Mouse (Mus musculus) retina, embryonic 14.5 days (tissue): Measurements from ENCODE around the gene Plxdc1.

ENCODE experiments used
- DNase-seq: peaks from one replicate; pipeline ENCODE4 v3.0.0-alpha.2; 2015; ENCODE audit warnings: low spot score

The Plxdc1 gene

DNA sequence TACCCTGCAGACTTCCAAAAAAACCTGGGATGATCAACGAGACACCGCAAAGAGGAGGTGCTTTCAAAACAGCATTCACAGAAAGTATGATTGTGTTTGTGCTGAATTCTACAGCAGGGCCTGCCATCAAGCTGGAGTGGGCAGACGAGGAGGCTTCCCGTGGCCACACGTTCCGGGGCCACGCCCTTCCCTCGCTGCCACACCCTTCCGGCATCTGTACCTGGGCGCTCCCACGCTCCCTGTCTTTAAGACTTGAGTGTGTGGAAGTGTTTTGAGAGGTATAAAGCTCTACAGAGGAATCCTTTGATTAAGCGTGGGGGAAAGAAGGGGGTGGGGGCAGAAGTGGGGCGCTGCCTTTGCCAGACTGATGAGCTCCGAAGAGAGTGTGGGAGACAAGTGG lies 73.1 kb downstream of the Plxdc1 start:
- DNase-seq = no peak

GRCm38 (mm10) chr11:97908634-97909348 lies 77.5 kb downstream of the Plxdc1 start:
- DNase-seq = no peak

DNA sequence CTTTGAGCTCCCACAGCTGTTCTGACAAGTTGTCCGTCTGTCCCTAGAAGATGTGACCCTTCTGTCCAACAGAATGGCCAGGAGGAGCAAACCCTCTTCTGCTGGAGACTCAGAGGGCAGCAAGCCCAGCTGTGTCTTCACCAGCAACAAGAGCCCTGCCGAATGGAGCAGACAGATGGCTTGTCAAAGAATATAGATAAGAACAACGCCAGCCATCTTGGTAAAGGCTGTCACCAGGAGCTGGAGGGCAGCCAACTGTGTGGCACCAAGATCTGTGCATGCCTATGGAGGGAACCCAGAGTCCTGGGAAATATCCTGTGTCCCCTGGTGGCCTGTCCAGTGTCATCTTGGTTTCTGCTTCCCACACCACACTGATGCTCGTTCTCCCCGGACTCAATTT lies 78.3 kb downstream of the Plxdc1 start:
- DNase-seq = no peak

- DNase-seq = no peak
These were observed 79.3 kb downstream of the Plxdc1 start for GRCm38 (mm10) chr11:97906905-97907304.

- no peak for DNase-seq
These were observed 80.3 kb downstream of the Plxdc1 start for GRCm38 (mm10) chr11:97905941-97906340.

- no peak for DNase-seq
These were observed 80.7 kb downstream of the Plxdc1 start for GRCm38 (mm10) chr11:97905540-97905939.

GRCm38 (mm10) chr11:97904801-97905200 lies 81.4 kb downstream of the Plxdc1 start:
- DNase-seq = no peak

DNA sequence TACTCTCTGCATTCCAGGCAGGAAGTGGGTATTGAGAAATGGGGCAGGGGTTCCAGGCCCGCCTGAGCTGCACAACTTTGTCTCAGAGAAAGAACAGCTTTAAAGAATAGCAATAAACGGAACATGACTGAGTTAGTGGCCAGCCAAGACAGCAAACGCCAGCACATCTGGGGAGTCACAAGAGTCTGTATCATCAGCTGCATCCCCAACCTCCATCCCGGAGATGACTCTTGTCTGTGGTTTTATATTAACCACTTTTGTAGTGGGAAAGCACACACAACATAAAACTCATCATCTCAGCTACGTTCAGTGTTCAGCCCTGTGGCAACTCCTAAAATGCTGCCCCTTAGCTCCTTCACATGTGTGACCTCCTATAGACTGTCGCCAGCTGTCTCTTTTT lies 84.4 kb downstream of the Plxdc1 start:
- DNase-seq = no peak

- DNase-seq = peak; percentile 96
These were observed 86.4 kb downstream of the Plxdc1 start for GRCm38 (mm10) chr11:97899822-97900221.

GRCm38 (mm10) chr11:97897568-97898185 lies 88.6 kb downstream of the Plxdc1 start:
- DNase-seq = no peak

- no peak for DNase-seq
These were observed 89.6 kb downstream of the Plxdc1 start for GRCm38 (mm10) chr11:97896655-97897054.

- DNase-seq = no peak
These were observed 94.4 kb downstream of the Plxdc1 start for GRCm38 (mm10) chr11:97891821-97892220.

DNA sequence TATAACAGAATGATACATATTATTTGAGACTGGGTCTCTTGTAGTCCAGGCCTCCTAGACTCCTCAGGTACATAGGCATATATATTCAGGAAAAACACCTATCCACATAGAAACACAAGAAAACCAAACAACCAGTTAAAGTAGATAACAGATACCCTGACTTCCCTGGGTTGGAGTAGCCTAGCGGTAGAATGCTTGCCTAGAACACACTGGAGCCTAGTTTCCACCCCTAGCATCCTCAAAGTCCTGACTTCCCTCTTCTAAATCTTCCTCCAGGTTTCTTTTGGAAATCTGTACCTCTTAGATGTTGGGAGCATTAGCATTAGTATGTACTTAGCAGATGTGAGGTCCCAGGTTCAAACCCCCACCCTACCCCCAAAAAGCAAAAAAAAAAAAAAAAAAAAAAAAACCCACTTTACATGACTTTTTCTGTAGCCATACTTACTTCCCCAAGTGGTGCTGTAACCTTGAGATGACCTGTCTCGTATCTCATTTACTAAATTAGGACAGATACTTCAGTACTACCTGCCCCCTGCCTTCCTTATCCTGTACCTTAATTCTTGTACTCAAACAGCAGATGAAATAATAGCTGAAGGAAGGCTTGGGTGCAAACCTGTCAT lies 100.8 kb downstream of the Plxdc1 start:
- DNase-seq = no peak

GRCm38 (mm10) chr11:97884601-97885185 lies 101.6 kb downstream of the Plxdc1 start:
- peak; percentile 20 for DNase-seq

- peak; percentile 99 for DNase-seq
These were observed 102.2 kb downstream of the Plxdc1 start, which contains the start of gene Fbxo47 for GRCm38 (mm10) chr11:97883918-97884600. Gene Fbxo47, minus strand, starts transcription at chr11:97884154.

DNA sequence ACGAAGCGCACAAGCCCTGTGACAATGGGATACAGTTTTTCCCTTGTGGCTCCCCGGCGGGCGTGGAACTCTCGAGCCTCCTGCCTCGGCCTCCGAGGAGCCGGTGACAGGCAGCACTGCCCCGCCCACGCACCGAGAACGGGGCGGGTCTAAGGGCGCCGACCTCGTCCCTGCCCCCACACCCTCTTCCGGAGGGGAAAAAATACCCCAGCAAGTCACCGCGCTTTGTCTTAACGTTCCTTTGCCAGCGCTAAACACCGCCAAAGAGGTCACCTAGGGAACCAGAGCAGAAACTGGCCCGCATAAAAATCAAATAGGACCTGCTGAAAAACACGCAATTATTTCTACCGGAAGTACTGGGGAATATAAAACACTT lies 102.7 kb downstream of the Plxdc1 start:
- peak; percentile 82 for DNase-seq

DNA sequence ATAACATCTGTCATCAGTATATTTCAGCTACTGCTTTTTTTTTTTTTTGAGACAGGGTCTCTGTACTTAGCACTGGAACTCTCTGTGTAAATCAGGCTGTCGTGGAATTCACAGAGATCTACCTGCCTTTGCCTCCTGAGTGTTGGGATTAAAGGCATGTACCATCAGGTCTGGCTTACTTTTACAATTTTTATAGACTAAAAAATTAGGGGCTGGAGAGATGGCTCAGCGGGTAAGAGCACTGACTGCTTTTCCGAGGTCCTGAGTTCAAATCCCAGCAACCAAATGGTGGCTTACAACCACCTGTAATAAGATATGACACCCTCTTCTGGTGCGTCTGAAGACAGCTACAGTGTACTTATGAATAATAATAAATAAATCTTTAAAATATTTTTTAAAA lies 105.9 kb downstream of the Plxdc1 start:
- DNase-seq = no peak

DNA sequence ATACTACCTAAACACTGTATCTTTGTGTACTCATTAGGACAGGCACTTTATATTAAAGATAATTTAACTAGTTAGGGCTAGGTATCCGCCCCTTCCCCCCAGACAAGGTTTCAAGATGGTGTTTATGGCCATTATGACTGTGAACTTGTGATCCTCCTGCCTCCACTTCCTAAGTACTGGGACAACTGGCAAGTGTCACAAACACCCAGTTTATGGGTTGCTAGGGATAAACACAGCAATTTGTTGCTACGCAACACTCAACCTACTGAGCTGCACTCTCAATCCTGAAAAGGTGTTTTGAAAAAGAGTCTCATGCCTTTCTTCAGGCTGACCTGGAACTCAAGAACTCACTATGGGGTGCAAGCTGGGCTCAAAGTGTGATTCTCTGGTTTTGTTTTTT lies 108.9 kb downstream of the Plxdc1 start:
- no peak for DNase-seq

- DNase-seq = no peak
These were observed 111.8 kb downstream of the Plxdc1 start for GRCm38 (mm10) chr11:97874396-97874795.
